Mouse (Mus musculus): ENCODE results near the gene Rsbn1.

Gene Rsbn1

GRCm38 (mm10) chr3:103960622-103961021 is 46.7 kb downstream of the Rsbn1 start:
- DNase-seq = no peak

- DNase-seq = no peak
Observed at GRCm38 (mm10) chr3:103967231-103967630, 53.3 kb downstream of the Rsbn1 start.

- DNase-seq = peak; percentile 88
Observed at GRCm38 (mm10) chr3:103967861-103968691, 54.2 kb downstream of the Rsbn1 start, which contains the start of gene Phtf1. TSS of gene Phtf1 (plus strand) at chr3:103968110.

- peak; percentile 58 for DNase-seq
Observed at GRCm38 (mm10) chr3:103968701-103969100, 54.8 kb downstream of the Rsbn1 start.

- no peak for DNase-seq
Observed at GRCm38 (mm10) chr3:103971157-103971556, 57.2 kb downstream of the Rsbn1 start.

GRCm38 (mm10) chr3:103984556-103984955 is 70.6 kb downstream of the Rsbn1 start:
- no peak for DNase-seq

GRCm38 (mm10) chr3:103985194-103985593 is 71.3 kb downstream of the Rsbn1 start:
- DNase-seq = no peak

- DNase-seq = no peak
Observed at GRCm38 (mm10) chr3:103987831-103988432, 74.0 kb downstream of the Rsbn1 start.

GRCm38 (mm10) chr3:103989352-103989751 is 75.4 kb downstream of the Rsbn1 start:
- no peak for DNase-seq

- no peak for DNase-seq
Observed at GRCm38 (mm10) chr3:103991271-103991670, 77.4 kb downstream of the Rsbn1 start.

- no peak for DNase-seq
Observed at GRCm38 (mm10) chr3:103998724-103999123, 84.8 kb downstream of the Rsbn1 start.

GRCm38 (mm10) chr3:104006896-104007466 is 93.1 kb downstream of the Rsbn1 start:
- no peak for DNase-seq

GRCm38 (mm10) chr3:104007479-104007878 is 93.6 kb downstream of the Rsbn1 start:
- no peak for DNase-seq

GRCm38 (mm10) chr3:104009924-104010662 is 96.2 kb downstream of the Rsbn1 start:
- DNase-seq = no peak

- DNase-seq = no peak
Observed at GRCm38 (mm10) chr3:104011972-104012371, 98.1 kb downstream of the Rsbn1 start.
